32 mouse cellular contexts compared by ENCODE assay signal in genomic region chr2:102500001-102500689, GRCm38 (mm10). TPM values are rescaled to one million over a fixed set of nuclear protein-coding genes. Genes with fewer than 3 reads are reported as not detected.
DNase-seq lines count a peak whose midpoint lies in the region; ATAC-seq and TF ChIP-seq lines count a peak whose summit lies in the region.
"Had no signal": no experiment of that assay in that cellular context is flagged by ENCODE, and none has a peak within 500 bp of the region (broad histone marks: within the 10 kb centered on the region; RNA-seq: fewer than 3 reads in every experiment).

No protein-coding gene starts in this region.

- no peaks in the 10 kb centered on the region for H3K4me1 ChIP-seq in hindbrain, embryonic 10.5 days (replicated peaks)
- H3K4me1 ChIP-seq in hindbrain, embryonic 14.5 days (replicated peaks; ENCODE audit: control insufficient read depth, insufficient read depth, low read length) = no peaks in the 10 kb centered on the region
- H3K4me1 ChIP-seq in G1E (ENCODE audit: insufficient read depth, low read depth, low read length) = no peaks in the 10 kb centered on the region
- no peaks in the 10 kb centered on the region for H3K4me1 ChIP-seq in midbrain, embryonic 16.5 days (ENCODE audit: control insufficient read depth, insufficient read depth, low read length)
- H3K4me1 ChIP-seq: embryonic facial prominence, embryonic 15.5 days; forebrain, embryonic 12.5 days; heart, embryonic 10.5 days; heart, embryonic 15.5 days; hindbrain, embryonic 13.5 days; megakaryocyte, embryonic 14.5 days; midbrain, embryonic 12.5 days; neural tube, embryonic 13.5 days; stomach, embryonic 15.5 days had no signal

- no peak for TF ChIP-seq CTCF in G1E (IDR thresholded peaks at IDR 0.05; ENCODE audit: low read depth, low read length)

- H3K27me3 ChIP-seq in hindbrain, embryonic 10.5 days (ENCODE audit: insufficient read depth, poor library complexity, severe bottlenecking) = no peaks in the 10 kb centered on the region
- H3K27me3 ChIP-seq in hindbrain, embryonic 14.5 days (ENCODE audit: control insufficient read depth, insufficient read depth, low read length) = no peaks in the 10 kb centered on the region
- H3K27me3 ChIP-seq in G1E (ENCODE audit: insufficient read depth, low read length) = no peaks in the 10 kb centered on the region
- H3K27me3 ChIP-seq in midbrain, embryonic 16.5 days (ENCODE audit: control insufficient read depth, insufficient read depth, low read depth, low read length) = no peaks in the 10 kb centered on the region
- H3K27me3 ChIP-seq: embryonic facial prominence, embryonic 15.5 days; forebrain, embryonic 12.5 days; heart, embryonic 15.5 days; hindbrain, embryonic 13.5 days; midbrain, embryonic 12.5 days; neural tube, embryonic 13.5 days; stomach, embryonic 15.5 days had no signal

- no peak overlapping the region for H3K4me2 ChIP-seq in hindbrain, embryonic 14.5 days (replicated peaks)
- no peak overlapping the region for H3K4me2 ChIP-seq in midbrain, embryonic 16.5 days (ENCODE audit: low read length)
- H3K4me2 ChIP-seq: embryonic facial prominence, embryonic 15.5 days; forebrain, embryonic 12.5 days; heart, embryonic 15.5 days; hindbrain, embryonic 13.5 days; midbrain, embryonic 12.5 days; neural tube, embryonic 13.5 days; stomach, embryonic 15.5 days had no signal

- no peak overlapping the region for H3K4me3 ChIP-seq in hindbrain, embryonic 10.5 days
- no peak overlapping the region for H3K4me3 ChIP-seq in hindbrain, embryonic 14.5 days (replicated peaks; ENCODE audit: low read length)
- H3K4me3 ChIP-seq in G1E (ENCODE audit: low read depth, low read length) = no peak overlapping the region
- H3K4me3 ChIP-seq in midbrain, embryonic 16.5 days (ENCODE audit: low read depth, low read length) = no peak overlapping the region
- H3K4me3 ChIP-seq: embryonic facial prominence, embryonic 15.5 days; forebrain, embryonic 12.5 days; heart, embryonic 10.5 days; heart, embryonic 15.5 days; hindbrain, embryonic 13.5 days; megakaryocyte, embryonic 14.5 days; midbrain, embryonic 12.5 days; neural tube, embryonic 13.5 days; stomach, embryonic 15.5 days had no signal

- no peak for ATAC-seq in hindbrain, embryonic 14.5 days (ENCODE audit: low FRiP score)
- 0 out of 2 replicates have a peak, but pooled peaks have one; percentile 15 for ATAC-seq in G1E (ENCODE audit: extremely low read depth, insufficient number of reproducible peaks, low FRiP score, poor library complexity, severe bottlenecking)
- ATAC-seq in midbrain, embryonic 16.5 days = no peak
- ATAC-seq: activated CD4-positive, CD25-positive, alpha-beta regulatory T cell, adult 4 months; forebrain, postnatal 0 days; intestine, postnatal 0 days had no signal

- H3K36me3 ChIP-seq in hindbrain, embryonic 10.5 days = no peaks in the 10 kb centered on the region
- no peaks in the 10 kb centered on the region for H3K36me3 ChIP-seq in hindbrain, embryonic 14.5 days (replicated peaks; ENCODE audit: control insufficient read depth, insufficient read depth)
- no peaks in the 10 kb centered on the region for H3K36me3 ChIP-seq in G1E (replicated peaks)
- H3K36me3 ChIP-seq in midbrain, embryonic 16.5 days (ENCODE audit: control insufficient read depth, insufficient read depth, low read length) = no peaks in the 10 kb centered on the region
- H3K36me3 ChIP-seq: embryonic facial prominence, embryonic 15.5 days; forebrain, embryonic 12.5 days; heart, embryonic 10.5 days; heart, embryonic 15.5 days; hindbrain, embryonic 13.5 days; midbrain, embryonic 12.5 days; neural tube, embryonic 13.5 days; stomach, embryonic 15.5 days had no signal

- peak; percentile 7 for DNase-seq in hindbrain, embryonic 10.5 days (ENCODE audit: low spot score)
- no peak for DNase-seq in hindbrain, embryonic 14.5 days (ENCODE audit: low spot score)
- DNase-seq in 416B (ENCODE audit: low read depth) (peak; percentile 5), G1E (ENCODE audit: low spot score) (no peak)
- DNase-seq in embryo, embryonic 11 days = peak; percentile 29
- DNase-seq in thymus, adult 18-20 months = no peak
- DNase-seq in cerebellum, adult 8-10 months = no peak
- DNase-seq: adrenal gland, adult 2 months; cerebellum, adult 9-10 months; forebrain, postnatal 0 days; gastrocnemius, postnatal 10 days; heart, postnatal 36 days; kidney, adult 9 months; kidney, postnatal 10 days; layer of hippocampus, adult 9-11 months; liver; lung, postnatal 4 days; thymus, adult 2 months; thymus, postnatal 36 days had no signal

- no peak overlapping the region for H3K27ac ChIP-seq in hindbrain, embryonic 10.5 days
- H3K27ac ChIP-seq in hindbrain, embryonic 14.5 days = no peak overlapping the region
- no peak overlapping the region for H3K27ac ChIP-seq in midbrain, embryonic 16.5 days (ENCODE audit: low read length)
- H3K27ac ChIP-seq: embryonic facial prominence, embryonic 15.5 days; forebrain, embryonic 12.5 days; heart, embryonic 10.5 days; heart, embryonic 15.5 days; hindbrain, embryonic 13.5 days; midbrain, embryonic 12.5 days; neural tube, embryonic 13.5 days; stomach, embryonic 15.5 days had no signal

- WGBS in hindbrain, embryonic 10.5 days = 50% methylated on average over 4 of the region's 4 CpGs
- WGBS in hindbrain, embryonic 14.5 days = 63% methylated on average over 4 of the region's 4 CpGs
- WGBS in midbrain, embryonic 16.5 days = 64% methylated on average over 4 of the region's 4 CpGs

- H3K9me3 ChIP-seq in hindbrain, embryonic 10.5 days = no peaks in the 10 kb centered on the region
- H3K9me3 ChIP-seq in hindbrain, embryonic 14.5 days (ENCODE audit: control insufficient read depth, low read length) = no peaks in the 10 kb centered on the region
- H3K9me3 ChIP-seq in G1E (replicated peaks) = no peaks in the 10 kb centered on the region
- H3K9me3 ChIP-seq in midbrain, embryonic 16.5 days (replicated peaks; ENCODE audit: control insufficient read depth, low read length, poor library complexity, severe bottlenecking) = no peaks in the 10 kb centered on the region
- H3K9me3 ChIP-seq: embryonic facial prominence, embryonic 15.5 days; forebrain, embryonic 12.5 days; heart, embryonic 10.5 days; heart, embryonic 15.5 days; hindbrain, embryonic 13.5 days; megakaryocyte, embryonic 14.5 days; midbrain, embryonic 12.5 days; neural tube, embryonic 13.5 days; stomach, embryonic 15.5 days had no signal

- no peak overlapping the region for H3K9ac ChIP-seq in hindbrain, embryonic 14.5 days
- H3K9ac ChIP-seq in midbrain, embryonic 16.5 days (ENCODE audit: low read depth, low read length) = no peak overlapping the region
- H3K9ac ChIP-seq: embryonic facial prominence, embryonic 15.5 days; forebrain, embryonic 12.5 days; forebrain, postnatal 0 days; heart, embryonic 15.5 days; hindbrain, embryonic 13.5 days; midbrain, embryonic 12.5 days; neural tube, embryonic 13.5 days; stomach, embryonic 15.5 days had no signal

RNA-seq across cellular contexts. Expression of gene Fjx1, which starts 47.8 kb away (rescaled TPM):
- polyA plus RNA-seq in hindbrain, embryonic 10.5 days (2016; fragmentation: Nextera tagmentation; extraction: Ambion mirVana) = 17.4 and 25.0 TPM in 2 replicates
- 32.3 and 38.3 TPM in 2 replicates for polyA plus RNA-seq in hindbrain, embryonic 14.5 days (2014; fragmentation: Nextera tagmentation; extraction: Ambion mirVana)
- total RNA-seq in G1E (2014; fragmentation: Nextera tagmentation) (not detected in 2 replicates), G1E (2017) (0.46 and 0.76 TPM in 2 replicates)
- polyA plus RNA-seq in G1E (2012) = not detected in 2 replicates
- polyA plus RNA-seq in midbrain, embryonic 16.5 days (2015; fragmentation: Nextera tagmentation; extraction: Ambion mirVana) = 28.0 and 29.5 TPM in 2 replicates
- polyA plus RNA-seq: activated CD4-positive, CD25-positive, alpha-beta regulatory T cell, adult 4 months had no signal

RNA-seq across cellular contexts. Expression of gene Pamr1, which starts 49.7 kb away (rescaled TPM):
- polyA plus RNA-seq in hindbrain, embryonic 10.5 days (2016; fragmentation: Nextera tagmentation; extraction: Ambion mirVana) = 0.51 and 0.68 TPM in 2 replicates
- 8.4 and 9.8 TPM in 2 replicates for polyA plus RNA-seq in hindbrain, embryonic 14.5 days (2014; fragmentation: Nextera tagmentation; extraction: Ambion mirVana)
- not detected in 2 replicates for total RNA-seq in G1E (2014; fragmentation: Nextera tagmentation)
- total RNA-seq in G1E (2017) = 0.06 and 0.22 TPM in 2 replicates
- not detected in 2 replicates for polyA plus RNA-seq in G1E (2012)
- 8.4 and 9.8 TPM in 2 replicates for polyA plus RNA-seq in midbrain, embryonic 16.5 days (2015; fragmentation: Nextera tagmentation; extraction: Ambion mirVana)
- total RNA-seq: granulocyte monocyte progenitor cell, adult 5-6 weeks had no signal
- polyA plus RNA-seq: activated CD4-positive, CD25-positive, alpha-beta regulatory T cell, adult 4 months had no signal

Comparison
In these comparisons a context has a peak if more than half of its experiments do, and no peak if none do; other contexts are left out.
1. DNase-seq: peak in hindbrain, embryonic 10.5 days (single experiment), 416B (single experiment) and embryo, embryonic 11 days (single experiment); none in hindbrain, embryonic 14.5 days (single experiment), G1E (single experiment), thymus, adult 18-20 months (0 of 2) and cerebellum, adult 8-10 months (single experiment).
2. RNA of gene Fjx1, which starts 47.8 kb away (polyA plus RNA-seq): 32.3 to 38.3 TPM in hindbrain, embryonic 14.5 days, 28.0 to 29.5 TPM in midbrain, embryonic 16.5 days and 17.4 to 25.0 TPM in hindbrain, embryonic 10.5 days; not detected in G1E; every median in the first group is over 10 times any median in the second.